In the genomic region with DNA sequence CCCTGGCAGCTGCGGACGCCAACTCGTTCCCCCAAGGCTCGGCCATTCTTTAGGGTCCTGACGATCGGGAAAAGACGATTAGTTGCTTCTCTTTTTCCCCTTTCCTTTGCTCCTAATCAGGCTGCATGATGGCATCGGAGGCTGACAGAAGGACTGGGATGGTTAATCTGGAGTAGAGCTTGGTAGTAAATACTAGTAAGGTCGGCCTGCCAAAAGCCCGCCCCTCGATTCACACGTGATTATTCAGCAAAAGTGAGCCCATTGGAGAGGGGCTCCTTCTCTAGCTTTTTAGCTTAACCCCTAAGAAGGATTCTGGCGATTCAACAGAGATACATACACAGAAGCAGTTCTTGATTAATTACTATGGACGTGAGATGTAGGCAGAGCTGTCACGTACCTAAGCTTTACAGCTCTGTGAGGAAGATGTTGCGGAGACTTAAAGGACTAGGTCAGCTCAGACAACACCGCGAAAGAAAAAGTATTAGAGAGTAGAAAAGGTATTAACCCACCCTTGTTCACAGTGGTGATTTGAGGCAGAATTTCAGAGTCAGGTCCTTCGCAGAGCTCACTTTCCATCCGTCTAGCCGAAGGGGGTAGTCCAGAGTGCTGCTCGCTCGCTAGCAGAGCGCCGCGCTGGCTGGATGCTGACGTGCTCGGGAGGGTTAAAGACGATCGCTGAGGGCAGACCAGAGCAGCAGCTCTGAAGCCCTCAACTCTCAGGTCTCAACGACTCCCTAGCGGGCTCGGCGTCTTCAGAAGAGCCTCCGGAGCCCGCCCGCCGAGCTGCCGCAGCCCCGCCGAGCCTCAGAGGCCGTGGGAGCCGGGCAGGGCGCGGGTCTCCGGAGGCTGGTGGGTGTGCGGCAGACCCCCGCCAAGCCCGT, we compare ENCODE assay signal across 7 mouse cellular contexts. TPM values are rescaled to one million over a fixed set of nuclear protein-coding genes. Genes with fewer than 3 reads are reported as not detected.
A peak's percentile ranks its signal among the peaks of the same experiment; 100 is the strongest.
DNase-seq lines count a peak whose midpoint lies in the region; ATAC-seq and TF ChIP-seq lines count a peak whose summit lies in the region.

No protein-coding gene starts in this region.

- H3K36me3 ChIP-seq in hindbrain, embryonic 12.5 days = no peaks in the 10 kb centered on the region
- peaks cover 2% of the 10 kb centered on the region; the same call in 1 of the 2 replicates for H3K36me3 ChIP-seq in small intestine, adult 2 months (ENCODE audit: control insufficient read depth, insufficient read depth, low read length)

- peak overlapping the region; percentile 90 for H3K4me2 ChIP-seq in hindbrain, embryonic 12.5 days (replicated peaks)

- no peaks in the 10 kb centered on the region for H3K9me3 ChIP-seq in hindbrain, embryonic 12.5 days (replicated peaks)

- no peak overlapping the region for H3K27ac ChIP-seq in hindbrain, embryonic 12.5 days
- 0 out of 2 replicates have a peak overlapping the region, but pooled peaks have one; percentile 6 for H3K27ac ChIP-seq in small intestine, adult 2 months (ENCODE audit: insufficient read depth, low read depth, low read length)

- DNase-seq in T-cell, adult 2 months (ENCODE audit: low spot score) = peak; percentile 62
- DNase-seq in cerebellum, adult 8-10 months = peak; percentile 33
- DNase-seq in frontal cortex, postnatal 10 days (ENCODE audit: low spot score in 2 of 2) = peak; percentile 33 to 50
- peak; percentile 7 to 27 for DNase-seq in left cerebral cortex, postnatal 36 days (ENCODE audit: low spot score in 2 of 2)

- TF ChIP-seq CTCF in small intestine, adult 2 months (IDR thresholded peaks at IDR 0.05; ENCODE audit: extremely low read depth, insufficient read length, insufficient replicate concordance, low read depth, low read length) = no peak

- H3K9ac ChIP-seq in hindbrain, embryonic 12.5 days = peak overlapping the region; percentile 72

- intact Hi-C loops in left cerebral cortex, postnatal 36 days (cut with DNase I) = no loop called here

- peak; percentile 57 for ATAC-seq in hindbrain, embryonic 12.5 days (ENCODE audit: low FRiP score)
- peak; percentile 65 for ATAC-seq in megakaryocyte-erythroid progenitor cell, adult 5-6 weeks (replicated peaks; ENCODE audit: low FRiP score, low TSS enrichment, poor library complexity, severe bottlenecking)

- peak overlapping the region; percentile 57 for H3K4me3 ChIP-seq in hindbrain, embryonic 12.5 days
- peak overlapping the region; percentile 83 for H3K4me3 ChIP-seq in small intestine, adult 2 months (ENCODE audit: low read depth, low read length)

- H3K27me3 ChIP-seq in hindbrain, embryonic 12.5 days = peaks cover 50% of the 10 kb centered on the region
- H3K27me3 ChIP-seq in small intestine, adult 2 months (ENCODE audit: control insufficient read depth, insufficient read depth, low read length) = no peaks in the 10 kb centered on the region

- peaks cover 20% of the 10 kb centered on the region for H3K4me1 ChIP-seq in hindbrain, embryonic 12.5 days
- H3K4me1 ChIP-seq in small intestine, adult 2 months (ENCODE audit: control insufficient read depth, insufficient read depth, insufficient read length, low read length) = no peaks in the 10 kb centered on the region

- no peak for TF ChIP-seq POLR2A in small intestine, adult 2 months (IDR thresholded peaks at IDR 0.05; ENCODE audit: low read depth, low read length)

- WGBS in hindbrain, embryonic 12.5 days = under 1% methylated on average over 41 of the region's 49 CpGs
- WGBS in small intestine, adult 2 months = under 1% methylated on average over 49 of the region's 49 CpGs

RNA-seq across cellular contexts. Expression of gene Cdkn2c, which starts 1.6 kb away (rescaled TPM):
- 7.3 and 8.8 TPM in 2 replicates for polyA plus RNA-seq in hindbrain, embryonic 12.5 days (2016; fragmentation: Nextera tagmentation; extraction: Ambion mirVana)
- total RNA-seq in left cerebral cortex, postnatal 36 days (2021) = 1 to 10 TPM; 2.7 to 3.5 TPM
- 25.1 and 29.1 TPM in 2 replicates for total RNA-seq in megakaryocyte-erythroid progenitor cell, adult 5-6 weeks (2014; fragmentation: Nextera tagmentation)
- 32.2 and 32.7 TPM in 2 replicates for total RNA-seq in megakaryocyte-erythroid progenitor cell, adult 5-6 weeks (2017)
- 3.9 and 6.0 TPM in 2 replicates for polyA plus RNA-seq in small intestine, adult 2 months (2012; rRNA removed)

RNA-seq across cellular contexts. Expression of gene Faf1, which starts 11.0 kb away (rescaled TPM):
- polyA plus RNA-seq in hindbrain, embryonic 12.5 days (2016; fragmentation: Nextera tagmentation; extraction: Ambion mirVana) = 45.5 and 47.0 TPM in 2 replicates
- total RNA-seq in left cerebral cortex, postnatal 36 days (2021) = 10 to 100 TPM; 23.1 to 23.7 TPM
- 36.9 and 45.3 TPM in 2 replicates for total RNA-seq in megakaryocyte-erythroid progenitor cell, adult 5-6 weeks (2014; fragmentation: Nextera tagmentation)
- 45.1 and 94.8 TPM in 2 replicates for total RNA-seq in megakaryocyte-erythroid progenitor cell, adult 5-6 weeks (2017)
- 4.3 and 7.4 TPM in 2 replicates for polyA plus RNA-seq in small intestine, adult 2 months (2012; rRNA removed)

Comparison
In these comparisons a context has a peak if more than half of its experiments do, and no peak if none do; other contexts are left out.
1. RNA of gene Cdkn2c, which starts 1.6 kb away (total RNA-seq): 25.1 to 32.7 TPM in megakaryocyte-erythroid progenitor cell, adult 5-6 weeks; 2.7 to 3.5 TPM in left cerebral cortex, postnatal 36 days; every median in the first group is over 4 times any median in the second.
2. Peak in every context shown above with its lines, with median percentiles within 50 percentile points of each other: DNase-seq.